Mouse (Mus musculus) cerebellum, adult 2 months (tissue): Measurements from ENCODE around the gene Dhx16.

ENCODE experiments used
- CTCF ChIP-seq: fragments of 200-500 bp; IDR thresholded peaks from 2 replicates; pipeline ENCODE4 v1.5.1; 2011; ENCODE audit warnings: low read depth, mild to moderate bottlenecking, control low read depth, low read length, moderate library complexity, borderline replicate concordance; ENCODE audit not compliant: insufficient read depth
- POLR2A ChIP-seq: fragments of 200-500 bp; IDR thresholded peaks from 2 replicates; pipeline ENCODE4 v1.6.1; 2011; ENCODE audit warnings: low read length, control low read depth, borderline replicate concordance; ENCODE audit not compliant: insufficient read depth

DNA sequence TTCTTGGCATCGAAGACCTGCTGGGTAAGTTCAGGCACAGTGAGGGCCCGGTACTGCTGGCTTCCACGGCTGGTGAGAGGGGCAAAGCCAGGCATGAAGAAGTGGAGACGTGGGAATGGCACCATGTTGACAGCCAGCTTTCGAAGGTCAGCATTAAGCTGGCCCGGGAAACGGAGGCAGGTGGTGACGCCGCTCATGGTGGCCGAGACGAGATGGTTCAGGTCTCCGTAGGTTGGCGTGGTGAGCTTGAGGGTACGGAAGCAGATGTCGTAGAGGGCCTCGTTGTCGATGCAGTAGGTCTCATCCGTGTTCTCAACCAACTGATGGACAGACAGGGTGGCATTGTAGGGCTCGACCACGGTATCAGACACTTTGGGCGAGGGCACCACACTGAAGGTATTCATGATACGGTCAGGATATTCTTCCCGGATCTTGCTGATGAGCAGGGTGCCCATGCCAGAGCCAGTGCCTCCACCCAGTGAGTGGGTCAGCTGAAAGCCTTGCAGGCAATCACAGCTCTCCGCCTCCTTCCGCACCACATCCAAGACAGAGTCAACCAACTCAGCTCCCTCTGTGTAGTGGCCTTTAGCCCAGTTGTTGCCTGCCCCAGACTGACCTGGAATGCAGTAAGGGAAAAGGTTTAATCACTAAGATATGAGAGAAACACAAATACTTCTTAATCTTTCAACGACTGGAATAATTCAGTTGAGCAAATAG, 44.0 kb upstream of the Dhx16 start:
- TF ChIP-seq POLR2A (no peak), CTCF (no peak)
